Mouse (Mus musculus) lung, postnatal 0 days (tissue): ENCODE measurements at regions not wholly inside any gene's neighbourhood (a gene's known extent, or its start where the extent isn't known, plus 50 kb on each side); places are given as distances from the start of the nearest gene placed in this dataset.

Experiments used
- ATAC-seq: fragments of 200-750 bp; cut with Nextera tagmentation; 2 replicates; pipeline ENCODE4 v1.8.0; 2017; ENCODE audit warnings: moderate library complexity
- DNase-seq: peaks from one replicate; pipeline ENCODE4 v3.0.0-alpha.2; 2016; ENCODE audit warnings: low spot score
- H3K27ac ChIP-seq: fragments of 300-500 bp; sonication (generic); 2 replicates; pipeline ENCODE4 v1.5.1; 2014; ENCODE audit warnings: antibody characterized with exemption, mild to moderate bottlenecking, low read length, mixed read lengths
- H3K27me3 ChIP-seq: fragments of 300-500 bp; sonication (generic); replicated peaks from 2 replicates; pipeline ENCODE4 v1.6.1; 2014; ENCODE audit warnings: low read length, mixed read lengths; ENCODE audit not compliant: insufficient read depth
- H3K36me3 ChIP-seq: fragments of 300-500 bp; sonication (generic); 2 replicates; pipeline ENCODE4 v1.6.1; 2014; ENCODE audit warnings: low read length, mixed read lengths; ENCODE audit not compliant: insufficient read depth
- H3K4me1 ChIP-seq: fragments of 300-500 bp; sonication (generic); 2 replicates; pipeline ENCODE4 v1.6.1; 2014; ENCODE audit warnings: antibody characterized with exemption, low read depth, low read length, mixed read lengths; ENCODE audit not compliant: insufficient read depth
- H3K4me2 ChIP-seq: fragments of 300-500 bp; sonication (generic); replicated peaks from 2 replicates; pipeline ENCODE4 v1.6.1; 2014; ENCODE audit warnings: low read depth, mild to moderate bottlenecking, low read length, moderate library complexity, mixed read lengths
- H3K4me3 ChIP-seq: fragments of 300-500 bp; sonication (generic); 2 replicates; pipeline ENCODE4 v1.5.1; 2014; ENCODE audit warnings: low read depth, low read length
- H3K9ac ChIP-seq: fragments of 300-500 bp; sonication (generic); replicated peaks from 2 replicates; pipeline ENCODE4 v1.6.1; 2014; ENCODE audit warnings: low read depth, mild to moderate bottlenecking
- H3K9me3 ChIP-seq: fragments of 300-500 bp; sonication (generic); 2 replicates; pipeline ENCODE4 v1.6.1; 2016; ENCODE audit warnings: low read length, mixed read lengths
- CTCF ChIP-seq: IDR thresholded peaks from 2 replicates; pipeline ENCODE4 v1.5.1; 2016; ENCODE audit warnings: antibody characterized with exemption, mild to moderate bottlenecking
- EP300 ChIP-seq: IDR thresholded peaks from 2 replicates; pipeline ENCODE4 v1.6.1; 2016; ENCODE audit warnings: antibody characterized with exemption, mild to moderate bottlenecking, control low read depth
- WGBS: fragments of 180-500 bp; shearing (Covaris S2); extraction: QIAGEN DNeasy Blood & Tissue Kit; methylation state at CpG from one replicate; pipeline ENCODE4 v1.1.7; 2014; 5-methylcytosine and 5-hydroxymethylcytosine counted together

- no peaks in the 10 kb centered on the region for H3K36me3 ChIP-seq
- 23% methylated on average over 14 of the region's 14 CpGs for WGBS
- no peak overlapping the region for H3K27ac ChIP-seq
- H3K4me2 ChIP-seq, result 0 out of 2 replicates have a peak overlapping the region, but pooled peaks have one; percentile 34
- no peak for TF ChIP-seq EP300
- peak; percentile 92 for TF ChIP-seq CTCF
- H3K27me3 ChIP-seq, result no peaks in the 10 kb centered on the region
- peak; percentile 91 for ATAC-seq
- peaks cover 7% of the 10 kb centered on the region for H3K4me1 ChIP-seq
- no peak overlapping the region for H3K9ac ChIP-seq
- DNase-seq, result peak; percentile 90
- no peaks in the 10 kb centered on the region for H3K9me3 ChIP-seq
- H3K4me3 ChIP-seq, result no peak overlapping the region
Observed at GRCm38 (mm10) chr9:30137611-30138287, 174.8 kb upstream of the Ntm start.

DNA sequence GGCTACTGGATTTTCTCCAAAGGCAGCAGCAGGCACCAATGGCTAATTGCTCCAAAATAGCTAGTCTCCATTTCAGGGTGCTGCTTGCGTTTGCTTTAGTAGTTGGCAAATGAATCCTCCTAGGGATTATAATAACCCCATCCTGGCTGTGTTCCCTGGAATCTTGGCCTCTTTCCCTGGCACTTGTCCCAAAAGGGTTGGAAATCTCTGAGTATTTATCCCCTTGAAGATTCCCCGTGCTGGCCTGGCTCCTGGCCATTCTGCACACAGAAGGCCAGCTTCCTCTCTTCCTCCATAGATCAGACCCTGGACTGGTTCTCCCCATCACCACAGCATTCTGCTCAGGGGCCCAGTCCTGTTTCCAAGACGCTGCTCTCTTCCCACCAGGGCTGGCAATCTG is 177.2 kb upstream of the Ntm start:
- DNase-seq (peak; percentile 39), ATAC-seq (peak; percentile 35; the same call in 1 of the 2 replicates)
- Histone ChIP-seq H3K4me2 (no peak overlapping the region), H3K9me3 (no peaks in the 10 kb centered on the region), H3K27me3 (no peaks in the 10 kb centered on the region), H3K36me3 (no peaks in the 10 kb centered on the region), H3K4me3 (no peak overlapping the region), H3K9ac (no peak overlapping the region), H3K27ac (no peak overlapping the region), H3K4me1 (peaks cover 7% of the 10 kb centered on the region)
- WGBS, result 13% methylated on average over 3 of the region's 3 CpGs
- TF ChIP-seq CTCF (no peak), EP300 (no peak)

DNA sequence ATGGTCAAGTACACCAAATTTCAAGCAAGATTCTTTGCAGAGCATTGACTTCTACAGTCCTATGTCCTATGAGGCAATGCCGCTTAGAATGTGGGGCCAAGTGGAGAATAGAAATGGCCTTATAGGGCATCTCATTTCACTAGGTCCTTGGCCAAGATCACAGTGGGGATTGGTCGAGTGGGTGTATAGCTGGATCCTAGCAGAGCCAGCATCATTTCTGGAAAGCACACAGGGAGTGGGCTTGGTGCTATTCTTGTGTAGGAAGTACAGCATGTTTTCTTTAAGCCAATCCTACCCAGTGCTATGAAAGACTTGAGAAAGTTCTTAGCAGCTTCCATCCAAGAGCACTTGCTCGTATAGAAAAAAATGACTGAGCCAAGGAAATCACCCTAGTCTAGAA is 178.2 kb upstream of the Ntm start:
- DNase-seq (no peak), ATAC-seq (no peak)
- no peaks in the 10 kb centered on the region for H3K27me3 ChIP-seq
- no peak overlapping the region for H3K27ac ChIP-seq
- no peak overlapping the region for H3K4me2 ChIP-seq
- H3K9ac ChIP-seq, result no peak overlapping the region
- H3K4me1 ChIP-seq, result peaks cover 7% of the 10 kb centered on the region
- TF ChIP-seq CTCF (no peak), EP300 (no peak)
- H3K9me3 ChIP-seq, result no peaks in the 10 kb centered on the region
- WGBS, result 89% methylated on average over 3 of the region's 3 CpGs
- H3K4me3 ChIP-seq, result no peak overlapping the region
- H3K36me3 ChIP-seq, result no peaks in the 10 kb centered on the region

- H3K9me3 ChIP-seq, result no peaks in the 10 kb centered on the region
- WGBS, result 87% methylated on average over 10 of the region's 10 CpGs
- H3K4me3 ChIP-seq, result no peak overlapping the region
- TF ChIP-seq CTCF (no peak), EP300 (no peak)
- H3K36me3 ChIP-seq, result no peaks in the 10 kb centered on the region
- no peak overlapping the region for H3K27ac ChIP-seq
- DNase-seq (no peak), ATAC-seq (no peak)
- no peaks in the 10 kb centered on the region for H3K27me3 ChIP-seq
- H3K4me1 ChIP-seq, result peaks cover 7% of the 10 kb centered on the region; the same call in 1 of the 2 replicates
- no peak overlapping the region for H3K9ac ChIP-seq
- no peak overlapping the region for H3K4me2 ChIP-seq
Observed at GRCm38 (mm10) chr9:30142806-30143458, 180.0 kb upstream of the Ntm start.

DNA sequence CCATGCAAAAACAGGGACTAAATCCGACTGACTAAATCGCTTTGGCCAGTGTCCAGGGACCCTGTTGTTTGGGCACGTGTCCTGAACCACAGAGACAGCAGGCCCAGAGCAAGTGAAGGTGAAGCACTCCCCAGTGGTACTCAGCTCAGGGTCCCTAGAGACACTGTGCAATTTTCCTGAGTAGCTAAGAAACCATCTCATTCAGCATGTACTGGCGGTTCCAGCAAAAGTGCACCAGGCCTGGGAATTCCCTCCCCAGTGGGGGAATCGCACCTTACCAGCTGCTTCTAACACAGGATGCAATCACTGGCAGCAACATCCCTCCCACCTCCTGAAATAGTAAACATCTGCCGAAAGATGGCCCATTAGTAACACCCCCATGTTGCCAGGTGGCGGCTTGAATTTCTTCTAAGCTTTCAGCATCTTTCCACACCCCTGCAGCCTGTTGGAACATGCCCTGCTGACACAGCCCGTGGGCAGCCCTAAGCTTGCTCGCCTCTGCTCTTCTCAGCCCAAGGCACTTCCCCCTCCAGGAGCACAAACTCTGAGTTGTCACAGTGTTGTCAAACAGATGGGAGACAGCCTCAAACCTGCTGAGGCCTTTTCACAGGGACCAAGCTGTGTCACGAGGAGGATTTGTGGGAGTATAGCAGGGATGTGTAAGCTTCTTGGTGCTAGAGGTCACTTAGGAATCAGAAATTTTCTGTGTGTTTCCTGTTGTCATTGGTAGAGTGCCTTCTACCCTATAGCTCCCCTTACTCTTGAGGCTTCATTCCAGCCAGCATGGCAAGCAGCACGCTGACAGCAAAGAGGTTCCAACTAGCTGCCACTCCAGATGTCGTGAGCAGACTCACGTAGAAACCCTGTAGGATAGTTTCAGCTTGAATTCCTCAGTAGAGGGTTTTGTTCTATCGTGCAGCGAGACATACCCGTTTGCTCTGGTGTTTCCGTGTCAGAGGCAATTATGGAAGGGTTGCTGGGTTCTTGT is 186.8 kb upstream of the Ntm start:
- H3K36me3 ChIP-seq, result no peaks in the 10 kb centered on the region
- no peak overlapping the region for H3K4me3 ChIP-seq
- no peak for TF ChIP-seq EP300
- no peak for TF ChIP-seq CTCF
- ATAC-seq (no peak), DNase-seq (no peak)
- no peak overlapping the region for H3K9ac ChIP-seq
- H3K4me1 ChIP-seq, result no peaks in the 10 kb centered on the region
- H3K4me2 ChIP-seq, result no peak overlapping the region
- no peaks in the 10 kb centered on the region for H3K27me3 ChIP-seq
- WGBS, result 38% methylated on average over 17 of the region's 17 CpGs
- no peaks in the 10 kb centered on the region for H3K9me3 ChIP-seq
- H3K27ac ChIP-seq, result no peak overlapping the region

- DNase-seq (no peak), ATAC-seq (no peak)
Observed at GRCm38 (mm10) chr9:30151173-30151572, 188.2 kb upstream of the Ntm start.

More at GRCm38 (mm10) chr9:30151173-30151572, 188.2 kb upstream of the Ntm start:
- Histone ChIP-seq H3K27ac (no peak overlapping the region), H3K9ac (no peak overlapping the region), H3K36me3 (no peaks in the 10 kb centered on the region), H3K4me2 (no peak overlapping the region), H3K27me3 (no peaks in the 10 kb centered on the region), H3K4me3 (no peak overlapping the region), H3K4me1 (no peaks in the 10 kb centered on the region), H3K9me3 (no peaks in the 10 kb centered on the region)
- TF ChIP-seq EP300 (no peak), CTCF (no peak)
- WGBS, result 97% methylated on average over 1 of the region's 1 CpGs
